Mouse (Mus musculus) brain, embryonic 14.5 days (tissue): ENCODE data around the gene Pxmp4.

Source experiments
- CTCF ChIP-seq: fragments of 200-500 bp; IDR thresholded peaks from 2 replicates; pipeline ENCODE4 v1.5.1; 2012; ENCODE audit warnings: inconsistent platforms, mild to moderate bottlenecking, moderate library complexity, borderline replicate concordance; ENCODE audit not compliant: insufficient read depth, insufficient read length; ENCODE audit errors: extremely low read depth
- POLR2A ChIP-seq: fragments of 200-500 bp; IDR thresholded peaks from 2 replicates; pipeline ENCODE4 v1.6.1; 2012; ENCODE audit warnings: mild to moderate bottlenecking, inconsistent platforms, borderline replicate concordance; ENCODE audit not compliant: poor library complexity, insufficient read depth, insufficient read length, severe bottlenecking; ENCODE audit errors: extremely low read depth

- TF ChIP-seq CTCF (no peak), POLR2A (no peak)
Measured at GRCm38 (mm10) chr2:154591239-154591638, 12.3 kb downstream of the Pxmp4 start.
